Mouse (Mus musculus) testis, adult 2 months (tissue): ENCODE data around the gene Lrguk. TPM values are rescaled to one million over a fixed set of nuclear protein-coding genes. Genes with fewer than 3 reads are reported as not detected.

ENCODE experiments used
- H3K27ac ChIP-seq: fragments of 200-500 bp; 2 replicates; pipeline ENCODE4 v1.5.1; 2012; ENCODE audit warnings: low read depth, low read length; ENCODE audit not compliant: control insufficient read depth, insufficient read depth
- H3K27me3 ChIP-seq: fragments of 200-500 bp; 2 replicates; pipeline ENCODE4 v1.6.1; 2012; ENCODE audit warnings: mild to moderate bottlenecking, low read length, moderate library complexity; ENCODE audit not compliant: control insufficient read depth, insufficient read depth
- H3K36me3 ChIP-seq: fragments of 200-500 bp; 2 replicates; pipeline ENCODE4 v1.6.1; 2012; ENCODE audit warnings: mild to moderate bottlenecking, low read length; ENCODE audit not compliant: control insufficient read depth, insufficient read depth
- H3K4me1 ChIP-seq: fragments of 200-500 bp; 2 replicates; pipeline ENCODE4 v1.6.1; 2012; ENCODE audit warnings: low read length; ENCODE audit not compliant: control insufficient read depth, insufficient read depth
- H3K4me3 ChIP-seq: fragments of 200-500 bp; 2 replicates; pipeline ENCODE4 v1.5.1; 2012; ENCODE audit warnings: low read depth, mild to moderate bottlenecking, low read length, moderate library complexity, mixed read lengths; ENCODE audit not compliant: control insufficient read depth
- CTCF ChIP-seq: fragments of 200-500 bp; IDR thresholded peaks from 2 replicates; pipeline ENCODE4 v1.5.1; 2012; ENCODE audit warnings: low read depth, mild to moderate bottlenecking, inconsistent platforms, low read length, moderate library complexity; ENCODE audit not compliant: control insufficient read depth, insufficient read depth, insufficient replicate concordance
- POLR2A ChIP-seq: fragments of 200-500 bp; IDR thresholded peaks from 2 replicates; pipeline ENCODE4 v1.6.1; 2012; ENCODE audit warnings: low read depth, mild to moderate bottlenecking, inconsistent platforms, low read length, moderate library complexity; ENCODE audit not compliant: control insufficient read depth
- polyA plus RNA-seq: library from polyadenylated mRNA; depleted of rRNA; stranded (reverse); fragments of >200 nt; gene quantifications from 2 replicates; pipeline ENCODE4 v1.2.3, GENCODE M21; 2012

Gene Lrguk
- polyA plus RNA-seq, 1 experiment, result 18.2 TPM

DNA sequence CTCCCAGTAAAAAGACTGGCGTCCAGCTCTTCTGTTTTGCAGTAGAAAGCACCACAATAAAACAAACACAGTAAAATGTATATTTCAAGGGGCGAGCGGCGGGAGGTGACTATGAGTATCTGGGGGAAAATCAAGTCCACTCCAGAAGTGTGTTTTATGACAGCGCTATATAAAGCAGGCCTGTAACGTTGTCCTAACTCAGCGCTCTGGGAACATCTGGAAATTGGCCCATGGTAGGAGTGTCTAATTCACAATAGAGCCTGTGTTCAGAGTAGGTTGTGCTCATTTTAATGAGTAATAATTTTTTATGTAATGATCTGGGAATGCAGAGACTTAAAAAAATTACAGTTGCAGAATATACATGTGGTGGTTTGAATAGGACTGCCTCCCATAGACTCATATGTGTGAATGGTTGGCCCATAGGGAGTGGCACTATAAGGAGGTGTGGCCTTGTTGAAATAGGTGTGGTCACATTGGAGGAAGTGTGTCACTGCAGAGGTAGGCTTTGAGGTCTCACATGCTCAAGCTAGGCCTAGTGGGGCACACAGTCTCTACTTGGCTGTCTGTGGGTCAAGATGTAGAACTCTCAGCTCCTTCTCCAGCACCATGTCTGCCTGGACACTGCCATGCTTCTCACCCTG, 87.7 kb downstream of the Lrguk start:
- no peaks in the 10 kb centered on the region for H3K4me1 ChIP-seq
- H3K4me3 ChIP-seq, result no peak overlapping the region
- no peaks in the 10 kb centered on the region for H3K27me3 ChIP-seq
- H3K27ac ChIP-seq, result no peak overlapping the region
- TF ChIP-seq CTCF, result no peak
- no peak for TF ChIP-seq POLR2A
- H3K36me3 ChIP-seq, result no peaks in the 10 kb centered on the region

DNA sequence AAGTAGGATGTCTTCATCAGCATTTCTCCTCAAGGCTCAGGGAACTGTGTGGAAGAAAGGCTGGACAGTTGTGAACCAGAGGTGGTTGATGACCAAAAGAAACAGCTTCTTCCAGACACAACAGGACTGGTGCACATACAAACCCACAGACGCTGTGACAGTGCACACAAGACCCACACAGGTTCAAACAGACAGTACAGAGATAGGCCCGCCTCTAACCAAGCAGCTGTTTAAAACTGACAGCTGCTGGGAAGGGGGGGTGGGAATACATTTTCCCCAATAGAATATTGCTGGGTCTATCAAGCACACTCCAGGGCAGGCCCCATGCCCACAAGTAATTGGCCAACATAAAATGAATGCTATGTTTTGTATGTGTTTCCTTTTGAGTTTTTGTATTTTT, 95.2 kb downstream of the Lrguk start:
- no peak overlapping the region for H3K4me3 ChIP-seq
- no peaks in the 10 kb centered on the region for H3K27me3 ChIP-seq
- no peaks in the 10 kb centered on the region for H3K36me3 ChIP-seq
- no peak for TF ChIP-seq CTCF
- H3K4me1 ChIP-seq, result no peaks in the 10 kb centered on the region
- H3K27ac ChIP-seq, result no peak overlapping the region

DNA sequence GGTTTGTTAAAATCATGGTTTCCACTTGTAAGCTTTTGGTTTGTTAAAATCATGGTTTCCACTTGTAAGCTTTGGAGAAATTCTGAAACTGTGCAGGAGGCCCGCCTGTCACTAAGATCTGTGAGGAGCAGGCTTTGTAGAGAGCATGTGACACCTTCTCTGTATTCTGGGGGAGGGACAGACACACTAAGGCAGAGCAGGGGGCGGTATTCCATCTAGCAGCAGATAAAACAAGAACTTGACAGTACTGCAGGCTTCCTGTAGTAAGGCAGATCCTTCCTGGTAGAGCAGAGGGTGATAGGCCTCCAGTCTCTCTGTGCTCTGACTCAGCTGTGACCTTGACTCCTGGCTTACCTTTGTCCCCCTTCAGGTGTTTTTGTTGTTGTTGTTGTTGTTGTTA, 100.0 kb downstream of the Lrguk start:
- TF ChIP-seq CTCF (no peak), POLR2A (no peak)
- no peak overlapping the region for H3K4me3 ChIP-seq
- no peaks in the 10 kb centered on the region for H3K36me3 ChIP-seq

DNA sequence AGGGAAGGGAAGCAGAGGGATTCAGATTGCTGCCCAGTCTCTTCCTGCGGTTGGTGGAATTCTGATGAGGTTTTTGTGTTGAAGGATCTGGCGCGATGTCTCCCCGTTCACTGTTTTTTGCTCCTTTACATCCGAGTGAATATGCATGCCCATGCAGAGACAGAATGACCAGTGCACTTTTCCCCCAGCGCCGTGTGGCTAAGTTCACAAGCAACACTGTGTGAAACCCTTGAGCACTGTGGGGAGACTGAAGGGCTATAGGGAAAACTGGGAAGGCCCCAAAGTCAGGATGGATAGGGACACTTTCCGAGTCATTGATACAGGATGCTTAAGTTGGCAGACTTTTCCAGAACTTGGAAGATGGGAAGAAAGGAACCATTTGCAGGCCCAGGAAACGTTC, 103.1 kb downstream of the Lrguk start:
- no peaks in the 10 kb centered on the region for H3K4me1 ChIP-seq
- no peak for TF ChIP-seq CTCF
- no peak for TF ChIP-seq POLR2A
- no peak overlapping the region for H3K4me3 ChIP-seq
- H3K36me3 ChIP-seq, result no peaks in the 10 kb centered on the region
- no peak overlapping the region for H3K27ac ChIP-seq
- no peaks in the 10 kb centered on the region for H3K27me3 ChIP-seq

More for the DNA sequence above, 100.0 kb downstream of the Lrguk start:
- Histone ChIP-seq H3K27me3 (no peaks in the 10 kb centered on the region), H3K4me1 (no peaks in the 10 kb centered on the region), H3K27ac (no peak overlapping the region)

DNA sequence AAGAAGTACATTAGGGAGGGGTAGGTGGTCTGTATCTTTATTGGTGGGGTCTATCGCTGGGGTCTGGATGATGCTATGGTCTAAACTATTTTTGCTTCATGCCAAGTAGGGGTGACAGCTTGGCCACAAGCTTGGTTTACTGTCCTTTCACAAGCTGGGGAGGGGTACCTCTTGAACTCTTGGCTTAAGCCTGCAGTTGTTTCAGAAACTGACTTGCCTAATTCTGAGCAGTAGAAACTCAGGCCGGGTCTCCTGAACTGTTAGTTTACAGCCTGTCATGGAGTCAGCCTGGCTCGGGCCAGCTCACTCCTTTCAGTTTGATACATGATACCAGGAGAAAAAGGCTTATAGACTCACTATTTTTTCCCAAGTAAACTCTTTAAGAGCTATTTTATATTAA, 109.1 kb downstream of the Lrguk start:
- H3K27ac ChIP-seq, result no peak overlapping the region
- H3K27me3 ChIP-seq, result no peaks in the 10 kb centered on the region
- no peaks in the 10 kb centered on the region for H3K36me3 ChIP-seq
- no peak for TF ChIP-seq POLR2A
- H3K4me1 ChIP-seq, result no peaks in the 10 kb centered on the region
- no peak overlapping the region for H3K4me3 ChIP-seq

DNA sequence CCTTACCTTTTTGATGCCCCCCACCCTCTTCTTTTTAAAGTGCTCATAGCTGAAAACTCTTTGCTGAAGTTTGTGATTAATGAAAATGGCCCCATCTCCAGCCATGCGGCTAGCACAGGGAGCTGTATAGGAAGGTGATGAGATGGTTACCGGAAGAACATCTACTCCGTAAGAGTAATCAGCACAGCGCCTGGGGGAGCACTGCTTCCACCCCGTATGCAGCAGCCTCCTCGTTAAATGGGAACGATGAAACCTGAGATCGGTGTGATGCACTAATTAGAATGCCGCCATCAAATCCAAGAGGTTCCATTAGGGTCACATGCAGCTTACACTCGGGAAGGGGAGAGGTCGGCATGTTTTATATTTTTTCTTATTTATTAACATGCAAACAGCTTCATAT, 113.7 kb downstream of the Lrguk start:
- Histone ChIP-seq H3K4me1 (no peaks in the 10 kb centered on the region), H3K36me3 (no peaks in the 10 kb centered on the region), H3K27me3 (no peaks in the 10 kb centered on the region), H3K27ac (no peak overlapping the region), H3K4me3 (no peak overlapping the region)
- no peak for TF ChIP-seq CTCF
- TF ChIP-seq POLR2A, result no peak

DNA sequence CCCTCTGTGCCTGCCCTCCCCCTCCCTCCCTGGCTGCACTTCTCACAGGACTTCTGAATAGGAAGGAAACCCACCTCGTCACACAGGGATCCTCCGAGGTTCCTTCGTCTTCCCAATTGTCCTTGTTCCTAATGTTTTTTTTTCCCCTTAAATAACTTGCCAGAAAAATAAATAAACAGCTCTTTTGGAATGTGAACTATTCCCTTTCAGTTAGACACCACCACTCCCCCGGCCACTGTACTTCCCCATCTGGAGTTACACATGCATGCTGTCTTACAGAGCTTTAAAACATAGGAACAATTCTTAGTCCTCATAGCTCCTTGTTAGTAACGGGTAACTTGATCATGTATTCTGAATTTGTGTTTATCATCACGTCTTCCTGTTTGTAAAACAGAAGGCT, 116.8 kb downstream of the Lrguk start:
- TF ChIP-seq POLR2A (no peak), CTCF (no peak)
- Histone ChIP-seq H3K4me1 (no peaks in the 10 kb centered on the region), H3K4me3 (no peak overlapping the region), H3K36me3 (no peaks in the 10 kb centered on the region), H3K27me3 (no peaks in the 10 kb centered on the region), H3K27ac (no peak overlapping the region)

DNA sequence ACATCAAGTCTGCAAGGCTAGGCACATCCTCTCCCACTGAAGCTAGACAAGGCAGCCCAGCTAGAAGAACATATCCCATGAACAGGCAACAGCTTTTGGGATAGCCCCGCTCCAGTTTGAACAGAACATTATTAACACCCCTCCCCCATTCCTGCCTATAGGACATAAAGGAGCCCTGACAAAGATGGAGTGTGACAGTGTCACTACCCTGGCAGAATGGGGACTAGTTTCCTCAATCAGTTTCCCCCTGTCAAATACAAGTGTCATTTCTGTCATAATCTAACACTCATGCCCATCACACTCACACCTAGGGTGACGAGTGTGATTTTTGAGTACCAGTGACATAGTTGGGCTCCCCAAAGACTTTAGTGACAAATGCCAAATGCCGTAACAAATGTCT, 118.8 kb downstream of the Lrguk start:
- no peaks in the 10 kb centered on the region for H3K4me1 ChIP-seq
- H3K36me3 ChIP-seq, result no peaks in the 10 kb centered on the region
- TF ChIP-seq CTCF, result no peak
- no peak for TF ChIP-seq POLR2A
- no peaks in the 10 kb centered on the region for H3K27me3 ChIP-seq
- H3K4me3 ChIP-seq, result no peak overlapping the region
- no peak overlapping the region for H3K27ac ChIP-seq
